Mouse (Mus musculus): ENCODE results near the gene Slit2.

DNA sequence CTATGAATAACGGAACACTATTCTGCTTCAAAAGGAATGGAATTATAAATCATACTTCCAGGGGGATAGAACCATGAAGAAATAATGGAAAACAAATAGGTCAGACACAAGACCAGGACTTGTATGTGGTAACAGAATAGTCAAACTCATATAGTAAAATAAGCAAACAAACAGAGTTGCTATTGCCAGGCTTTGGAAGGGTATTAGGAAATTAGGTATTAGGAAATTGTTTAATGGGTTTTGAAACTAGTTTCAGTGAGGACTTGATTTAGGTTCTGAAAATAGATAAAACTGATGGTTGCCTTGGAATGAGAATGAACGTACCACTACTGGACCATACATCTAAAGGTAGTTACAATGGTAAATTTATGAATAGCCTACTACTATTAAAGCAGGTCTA lies 346.8 kb downstream of the Slit2 start:
- TF ChIP-seq CTCF (IDR thresholded peaks at IDR 0.05; ENCODE audit: borderline replicate concordance, insufficient read depth, low read length) = no peak
- TF ChIP-seq POLR2A (IDR thresholded peaks at IDR 0.05; ENCODE audit: low read depth, low read length) = no peak
